Mouse (Mus musculus) midbrain, embryonic 15.5 days (tissue): ENCODE data around the gene Gale. TPM values are rescaled to one million over a fixed set of nuclear protein-coding genes. Genes with fewer than 3 reads are reported as not detected.

Experiments used
- ATAC-seq: fragments of 200-750 bp; cut with Nextera tagmentation; replicated peaks from 2 replicates; pipeline ENCODE4 v1.8.0; 2017; ENCODE audit warnings: moderate TSS enrichment
- H3K27ac ChIP-seq: fragments of 300-500 bp; sonication (generic); 2 replicates; pipeline ENCODE4 v1.5.1; 2015; ENCODE audit warnings: mild to moderate bottlenecking, inconsistent platforms
- H3K27me3 ChIP-seq: fragments of 300-500 bp; sonication (generic); replicated peaks from 2 replicates; pipeline ENCODE4 v1.6.1; 2015; ENCODE audit warnings: inconsistent platforms
- H3K36me3 ChIP-seq: fragments of 300-500 bp; sonication (generic); replicated peaks from 2 replicates; pipeline ENCODE4 v1.6.1; 2015; ENCODE audit warnings: inconsistent platforms
- H3K4me1 ChIP-seq: fragments of 300-500 bp; sonication (generic); 2 replicates; pipeline ENCODE4 v1.6.1; 2015; ENCODE audit warnings: inconsistent platforms
- H3K4me2 ChIP-seq: fragments of 300-500 bp; sonication (generic); 2 replicates; pipeline ENCODE4 v1.6.1; 2015; ENCODE audit warnings: inconsistent platforms, mild to moderate bottlenecking, moderate library complexity
- H3K4me3 ChIP-seq: fragments of 300-500 bp; sonication (generic); 2 replicates; pipeline ENCODE4 v1.5.1; 2015; ENCODE audit warnings: mild to moderate bottlenecking, inconsistent platforms
- H3K9ac ChIP-seq: fragments of 300-500 bp; sonication (generic); 2 replicates; pipeline ENCODE4 v1.6.1; 2015; ENCODE audit warnings: mild to moderate bottlenecking, inconsistent platforms
- H3K9me3 ChIP-seq: fragments of 300-500 bp; sonication (generic); 2 replicates; pipeline ENCODE4 v1.6.1; 2016; ENCODE audit warnings: inconsistent platforms
- WGBS: fragments of 180-500 bp; shearing (Covaris S2); methylation state at CpG from one replicate; pipeline ENCODE4 v1.1.7; 2015; ENCODE audit warnings: mixed read lengths; 5-methylcytosine and 5-hydroxymethylcytosine counted together
- polyA plus RNA-seq: library from polyadenylated mRNA; unstranded; fragments of >200 nt; fragmentation: Nextera tagmentation; extraction: Ambion mirVana; gene quantifications from 2 replicates; pipeline ENCODE4 v1.2.1, GENCODE M21; 2015

Gene Gale
- polyA plus RNA-seq: 41.6 and 44.2 TPM in 2 replicates

DNA sequence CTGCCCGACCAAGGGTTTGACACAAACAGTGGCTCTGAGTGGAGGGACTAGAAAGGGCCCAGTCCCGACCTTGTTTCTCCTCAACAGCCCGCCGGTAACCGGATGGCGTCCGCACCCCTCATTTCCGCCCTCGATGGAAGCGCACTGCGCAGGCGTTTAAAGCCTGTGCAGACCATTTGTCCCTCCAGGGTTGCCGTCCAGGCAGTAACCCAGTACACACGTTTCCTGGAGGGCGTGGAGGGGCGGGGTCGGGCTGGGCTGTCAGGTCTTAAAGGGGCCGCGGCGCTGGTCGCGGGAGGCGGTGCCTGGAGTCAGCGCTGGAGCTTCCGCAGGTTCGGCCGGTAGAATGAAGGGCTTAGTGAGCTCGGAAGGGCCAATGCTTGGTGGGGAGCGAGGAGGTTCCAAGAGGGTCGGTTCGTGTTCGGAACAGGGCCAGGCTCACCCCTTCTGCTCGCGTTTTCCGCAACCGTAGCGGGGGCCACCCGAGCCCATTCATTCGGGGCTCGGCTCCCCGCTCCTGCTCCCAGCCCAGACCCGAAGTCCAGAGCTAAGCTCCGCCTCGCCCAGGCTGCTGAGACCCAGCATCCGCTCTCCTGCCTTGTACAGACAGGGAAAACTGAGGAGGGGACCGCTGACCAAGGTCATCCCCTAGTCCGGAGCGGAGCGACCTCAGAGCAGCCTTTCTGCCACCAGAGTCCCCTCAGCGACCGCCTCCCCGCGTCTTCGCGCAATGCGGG, at the start of gene Gale:
Gene Gale, plus strand, starts transcription at position 271 of the 737 bp plus-strand sequence.
- H3K4me1 ChIP-seq: peaks cover 20% of the 10 kb centered on the region
- H3K36me3 ChIP-seq: peaks cover 28% of the 10 kb centered on the region
- H3K27me3 ChIP-seq: no peaks in the 10 kb centered on the region
- H3K4me3 ChIP-seq: peak within 1 kb of the TSS; percentile 84
- no peaks in the 10 kb centered on the region for H3K9me3 ChIP-seq
- peak within 1 kb of the TSS; percentile 89 for H3K27ac ChIP-seq
- peak within 1 kb of the TSS; percentile 95 for H3K4me2 ChIP-seq
- peak within 1 kb of the TSS; percentile 87 for H3K9ac ChIP-seq
- under 1% methylated on average over 56 of the region's 56 CpGs for WGBS
- ATAC-seq: peak; percentile 94

GRCm38 (mm10) chr4:135918635-135919279, 44.8 kb upstream of the Gale start:
- no peak overlapping the region for H3K9ac ChIP-seq
- peaks cover 10% of the 10 kb centered on the region for H3K4me1 ChIP-seq
- WGBS: 94% methylated on average over 13 of the region's 13 CpGs
- H3K4me3 ChIP-seq: no peak overlapping the region
- no peak overlapping the region for H3K4me2 ChIP-seq
- no peak for ATAC-seq
- no peaks in the 10 kb centered on the region for H3K27me3 ChIP-seq
- H3K9me3 ChIP-seq: no peaks in the 10 kb centered on the region
- H3K36me3 ChIP-seq: no peaks in the 10 kb centered on the region
- no peak overlapping the region for H3K27ac ChIP-seq

GRCm38 (mm10) chr4:135919280-135919639, 44.3 kb upstream of the Gale start:
- H3K27ac ChIP-seq: no peak overlapping the region
- H3K27me3 ChIP-seq: no peaks in the 10 kb centered on the region
- H3K9ac ChIP-seq: no peak overlapping the region
- no peaks in the 10 kb centered on the region for H3K36me3 ChIP-seq
- peaks cover 10% of the 10 kb centered on the region for H3K4me1 ChIP-seq
- H3K4me3 ChIP-seq: no peak overlapping the region
- WGBS: 95% methylated on average over 3 of the region's 3 CpGs
- ATAC-seq: no peak
- no peak overlapping the region for H3K4me2 ChIP-seq
- no peaks in the 10 kb centered on the region for H3K9me3 ChIP-seq

- Histone ChIP-seq H3K4me3 (peak within 1 kb of the TSS; percentile 59), H3K4me2 (peak within 1 kb of the TSS; percentile 86), H3K9me3 (no peaks in the 10 kb centered on the region), H3K9ac (peak within 1 kb of the TSS; percentile 80), H3K27me3 (no peaks in the 10 kb centered on the region), H3K27ac (peak within 1 kb of the TSS; percentile 76), H3K4me1 (peaks cover 10% of the 10 kb centered on the region), H3K36me3 (no peaks in the 10 kb centered on the region)
- peak; percentile 97 for ATAC-seq
- WGBS: 2% methylated on average over 60 of the region's 60 CpGs
Observed at GRCm38 (mm10) chr4:135920304-135921241, 43.0 kb upstream of the Gale start, which contains the start of gene Fuca1. Gene Fuca1, plus strand, starts transcription at chr4:135920735.

DNA sequence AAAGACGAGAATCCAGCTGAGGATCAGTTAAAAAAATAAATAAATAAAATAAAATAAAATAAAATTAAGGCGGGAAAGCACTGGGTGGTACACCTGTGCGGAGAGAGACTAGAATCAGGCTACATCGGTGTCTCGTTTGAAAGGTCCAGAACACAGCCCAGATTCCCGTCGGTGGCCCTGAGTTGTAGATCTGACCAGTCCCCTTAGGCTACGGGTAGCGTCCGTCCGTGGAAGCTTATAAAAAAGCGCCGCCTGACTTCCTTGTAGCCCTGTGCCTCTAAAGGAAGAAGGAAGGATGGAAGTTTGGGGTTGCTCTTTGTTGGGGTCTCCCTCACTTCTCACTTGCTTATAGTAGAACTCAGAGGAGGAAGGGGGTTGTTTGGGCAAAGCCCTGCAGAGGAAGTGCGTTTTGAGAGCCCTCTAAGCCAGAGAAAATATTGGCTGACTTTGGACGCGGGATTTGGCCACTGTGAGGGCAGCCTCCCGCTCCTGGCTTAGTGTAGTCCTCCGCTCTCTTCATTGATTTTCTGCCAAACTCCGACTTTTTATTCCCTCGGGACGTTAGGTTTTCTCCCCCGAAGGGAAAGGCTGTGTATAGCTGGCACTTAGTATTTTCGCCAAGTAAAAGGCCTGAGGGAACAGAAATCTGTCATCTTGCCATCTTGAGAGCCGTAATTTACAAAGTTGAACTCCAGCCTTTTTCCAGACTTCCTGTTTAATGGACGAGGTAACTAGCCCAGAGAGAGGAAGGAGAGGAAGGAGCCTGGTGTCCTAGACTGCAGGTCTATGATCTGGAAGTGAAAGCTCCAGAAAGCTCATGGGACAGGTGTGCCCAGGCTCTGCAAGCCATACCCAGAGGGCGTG, 42.0 kb upstream of the Gale start:
- H3K4me3 ChIP-seq: peak overlapping the region; percentile 59
- H3K27ac ChIP-seq: peak overlapping the region; percentile 76
- no peaks in the 10 kb centered on the region for H3K27me3 ChIP-seq
- H3K4me1 ChIP-seq: peaks cover 10% of the 10 kb centered on the region
- H3K36me3 ChIP-seq: no peaks in the 10 kb centered on the region; the same call in 1 of the 2 replicates
- WGBS: 7% methylated on average over 26 of the region's 26 CpGs
- peak; percentile 30; the same call in 1 of the 2 replicates for ATAC-seq
- H3K4me2 ChIP-seq: peak overlapping the region; percentile 86
- H3K9ac ChIP-seq: peak overlapping the region; percentile 80
- H3K9me3 ChIP-seq: no peaks in the 10 kb centered on the region

GRCm38 (mm10) chr4:135922190-135922589, 41.3 kb upstream of the Gale start:
- H3K9ac ChIP-seq: peak overlapping the region; percentile 80; the same call in 1 of the 2 replicates
- H3K4me1 ChIP-seq: peaks cover 10% of the 10 kb centered on the region
- WGBS: 94% methylated on average over 1 of the region's 1 CpGs
- H3K27me3 ChIP-seq: no peaks in the 10 kb centered on the region
- H3K4me3 ChIP-seq: peak overlapping the region; percentile 59; the same call in 1 of the 2 replicates
- no peaks in the 10 kb centered on the region for H3K9me3 ChIP-seq
- no peak for ATAC-seq
- no peaks in the 10 kb centered on the region; the same call in 1 of the 2 replicates for H3K36me3 ChIP-seq
- H3K4me2 ChIP-seq: peak overlapping the region; percentile 86
- H3K27ac ChIP-seq: no peak overlapping the region

- ATAC-seq: no peak
- peaks cover 10% of the 10 kb centered on the region for H3K4me1 ChIP-seq
- H3K4me3 ChIP-seq: no peak overlapping the region
- 90% methylated on average over 2 of the region's 2 CpGs for WGBS
- no peaks in the 10 kb centered on the region for H3K9me3 ChIP-seq
- H3K27me3 ChIP-seq: no peaks in the 10 kb centered on the region
- H3K4me2 ChIP-seq: no peak overlapping the region
- no peak overlapping the region for H3K27ac ChIP-seq
- H3K36me3 ChIP-seq: no peaks in the 10 kb centered on the region; the same call in 1 of the 2 replicates
- no peak overlapping the region for H3K9ac ChIP-seq
Observed at GRCm38 (mm10) chr4:135924418-135924817, 39.1 kb upstream of the Gale start.

DNA sequence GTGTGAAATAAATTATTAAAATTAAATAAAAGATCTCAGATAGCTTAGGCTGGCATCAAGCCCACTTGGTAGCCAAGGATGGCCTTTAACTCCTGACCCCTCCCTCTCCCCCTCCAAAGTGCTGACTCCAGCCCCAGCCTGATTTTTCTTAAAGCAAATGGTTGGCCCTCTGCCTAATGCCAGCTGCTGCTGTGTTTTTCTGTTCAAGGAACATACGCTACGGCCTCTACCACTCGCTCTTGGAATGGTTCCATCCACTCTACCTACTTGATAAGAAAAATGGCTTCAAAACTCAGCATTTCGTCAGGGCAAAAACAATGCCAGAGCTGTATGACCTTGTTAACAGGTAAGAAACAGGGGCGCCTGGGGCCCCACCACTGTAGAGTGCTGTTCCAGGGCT, 38.2 kb upstream of the Gale start:
- Histone ChIP-seq H3K4me1 (peaks cover 10% of the 10 kb centered on the region), H3K27ac (no peak overlapping the region), H3K27me3 (no peaks in the 10 kb centered on the region), H3K9ac (no peak overlapping the region), H3K36me3 (no peaks in the 10 kb centered on the region; the same call in 1 of the 2 replicates), H3K4me3 (no peak overlapping the region), H3K4me2 (no peak overlapping the region), H3K9me3 (no peaks in the 10 kb centered on the region)
- ATAC-seq: no peak
- WGBS: 86% methylated on average over 5 of the region's 5 CpGs

- H3K9me3 ChIP-seq: no peaks in the 10 kb centered on the region
- no peak overlapping the region for H3K9ac ChIP-seq
- peaks cover 2% of the 10 kb centered on the region; the same call in 1 of the 2 replicates for H3K36me3 ChIP-seq
- no peak overlapping the region for H3K27ac ChIP-seq
- H3K4me1 ChIP-seq: peaks cover 10% of the 10 kb centered on the region
- H3K27me3 ChIP-seq: no peaks in the 10 kb centered on the region
- ATAC-seq: no peak
- H3K4me2 ChIP-seq: no peak overlapping the region
- no peak overlapping the region for H3K4me3 ChIP-seq
- WGBS: 93% methylated on average over 10 of the region's 10 CpGs
Observed at GRCm38 (mm10) chr4:135926195-135926808, 37.2 kb upstream of the Gale start.

DNA sequence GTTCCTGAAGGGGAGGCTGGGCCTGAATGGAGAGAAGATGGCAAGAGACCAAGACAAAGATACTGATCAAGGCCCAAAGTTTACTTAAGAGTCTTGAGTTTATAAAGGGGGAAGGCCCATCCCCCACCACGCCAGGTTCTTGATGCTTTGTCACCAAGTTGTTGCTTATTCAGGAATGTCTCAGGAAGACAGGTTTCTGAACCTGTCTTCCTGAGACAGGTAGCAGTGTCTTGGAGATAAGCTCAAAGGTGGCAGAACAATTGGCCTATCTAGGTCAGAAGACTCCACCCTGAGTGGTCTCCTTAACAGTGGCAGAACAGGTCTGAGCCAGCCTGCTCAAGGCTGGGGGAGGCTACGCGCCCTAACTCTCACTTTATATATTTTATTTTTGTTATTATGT, 36.7 kb upstream of the Gale start:
- Histone ChIP-seq H3K9me3 (no peaks in the 10 kb centered on the region), H3K4me1 (peaks cover 5% of the 10 kb centered on the region), H3K4me3 (no peak overlapping the region), H3K9ac (no peak overlapping the region), H3K27ac (no peak overlapping the region), H3K27me3 (no peaks in the 10 kb centered on the region), H3K4me2 (no peak overlapping the region), H3K36me3 (peaks cover 2% of the 10 kb centered on the region; the same call in 1 of the 2 replicates)
- 89% methylated on average over 3 of the region's 3 CpGs for WGBS
- no peak for ATAC-seq

- Histone ChIP-seq H3K27me3 (no peaks in the 10 kb centered on the region), H3K9ac (no peak overlapping the region), H3K9me3 (no peaks in the 10 kb centered on the region), H3K4me1 (no peaks in the 10 kb centered on the region), H3K4me2 (no peak overlapping the region), H3K36me3 (peaks cover 2% of the 10 kb centered on the region; the same call in 1 of the 2 replicates), H3K4me3 (no peak overlapping the region), H3K27ac (no peak overlapping the region)
- WGBS: 87% methylated on average over 9 of the region's 9 CpGs
- ATAC-seq: no peak
Observed at GRCm38 (mm10) chr4:135928376-135928775, 35.2 kb upstream of the Gale start.
